Mouse (Mus musculus) neural tube, embryonic 15.5 days (tissue): ENCODE data around the gene Deup1. TPM values are rescaled to one million over a fixed set of nuclear protein-coding genes. Genes with fewer than 3 reads are reported as not detected.

ENCODE experiments used
- ATAC-seq: fragments of 200-750 bp; cut with Nextera tagmentation; 2 replicates; pipeline ENCODE4 v1.8.0; 2017; ENCODE audit warnings: mild to moderate bottlenecking, moderate TSS enrichment, moderate library complexity; ENCODE audit not compliant: low FRiP score
- H3K27ac ChIP-seq: fragments of 300-500 bp; sonication (generic); replicated peaks from 2 replicates; pipeline ENCODE4 v1.5.1; 2015; ENCODE audit warnings: mild to moderate bottlenecking, inconsistent platforms
- H3K27me3 ChIP-seq: fragments of 300-500 bp; sonication (generic); replicated peaks from 2 replicates; pipeline ENCODE4 v1.6.1; 2015; ENCODE audit warnings: inconsistent platforms
- H3K36me3 ChIP-seq: fragments of 300-500 bp; sonication (generic); 2 replicates; pipeline ENCODE4 v1.6.1; 2015; ENCODE audit warnings: inconsistent platforms
- H3K4me1 ChIP-seq: fragments of 300-500 bp; sonication (generic); 2 replicates; pipeline ENCODE4 v1.6.1; 2015; ENCODE audit warnings: inconsistent platforms
- H3K4me2 ChIP-seq: fragments of 300-500 bp; sonication (generic); 2 replicates; pipeline ENCODE4 v1.6.1; 2015; ENCODE audit warnings: inconsistent platforms, mild to moderate bottlenecking, moderate library complexity
- H3K4me3 ChIP-seq: fragments of 300-500 bp; sonication (generic); replicated peaks from 2 replicates; pipeline ENCODE4 v1.5.1; 2015; ENCODE audit warnings: mild to moderate bottlenecking, inconsistent platforms
- H3K9ac ChIP-seq: fragments of 300-500 bp; sonication (generic); replicated peaks from 2 replicates; pipeline ENCODE4 v1.6.1; 2015; ENCODE audit warnings: mild to moderate bottlenecking, inconsistent platforms
- H3K9me3 ChIP-seq: fragments of 300-500 bp; sonication (generic); replicated peaks from 2 replicates; pipeline ENCODE4 v1.6.1; 2016; ENCODE audit warnings: inconsistent platforms
- WGBS: fragments of 180-500 bp; shearing (Covaris S2); methylation state at CpG from one replicate; pipeline ENCODE4 v1.1.7; 2015; ENCODE audit warnings: mixed read lengths; 5-methylcytosine and 5-hydroxymethylcytosine counted together
- polyA plus RNA-seq: library from polyadenylated mRNA; unstranded; fragments of >200 nt; fragmentation: Nextera tagmentation; extraction: Ambion mirVana; gene quantifications from 2 replicates; pipeline ENCODE4 v1.2.1, GENCODE M21; 2015

Deup1 gene
- polyA plus RNA-seq, 1 experiment from 2014 or later = 0.35 TPM

DNA sequence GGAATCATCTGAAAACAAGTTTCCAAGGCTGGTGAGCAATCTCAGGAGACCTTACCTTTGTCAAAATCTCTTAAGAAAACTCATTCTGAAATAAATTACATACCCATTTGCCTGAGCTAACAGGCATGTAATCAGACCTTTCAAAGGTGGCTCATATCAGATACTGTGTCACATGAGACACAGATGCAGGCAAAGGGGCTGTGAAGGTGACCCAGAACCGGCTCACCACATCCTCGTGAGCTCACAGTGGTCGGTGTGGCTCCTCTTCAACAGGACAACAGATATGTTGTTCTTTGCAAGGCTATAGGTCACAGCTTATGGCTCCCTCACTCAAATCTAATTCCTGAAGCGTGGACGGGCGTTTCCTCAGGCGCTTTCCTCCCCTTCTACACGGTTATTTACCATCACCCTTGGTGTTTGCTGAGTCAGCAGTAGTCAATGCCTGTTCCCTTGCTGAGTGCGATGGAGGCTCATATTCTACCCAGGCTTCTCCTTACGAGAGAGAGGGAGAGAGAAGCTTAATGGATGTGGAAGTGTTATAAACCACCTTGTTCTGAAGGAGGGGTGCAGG lies 8.6 kb downstream of the Deup1 start:
- no peak overlapping the region for H3K4me2 ChIP-seq
- no peaks in the 10 kb centered on the region for H3K9me3 ChIP-seq
- no peaks in the 10 kb centered on the region for H3K4me1 ChIP-seq
- 65% methylated on average over 10 of the region's 10 CpGs for WGBS
- no peaks in the 10 kb centered on the region for H3K36me3 ChIP-seq
- H3K27ac ChIP-seq = no peak overlapping the region
- ATAC-seq = peak; percentile 32; the same call in 1 of the 2 replicates
- no peak overlapping the region for H3K9ac ChIP-seq
- H3K27me3 ChIP-seq = no peaks in the 10 kb centered on the region
- no peak overlapping the region for H3K4me3 ChIP-seq

DNA sequence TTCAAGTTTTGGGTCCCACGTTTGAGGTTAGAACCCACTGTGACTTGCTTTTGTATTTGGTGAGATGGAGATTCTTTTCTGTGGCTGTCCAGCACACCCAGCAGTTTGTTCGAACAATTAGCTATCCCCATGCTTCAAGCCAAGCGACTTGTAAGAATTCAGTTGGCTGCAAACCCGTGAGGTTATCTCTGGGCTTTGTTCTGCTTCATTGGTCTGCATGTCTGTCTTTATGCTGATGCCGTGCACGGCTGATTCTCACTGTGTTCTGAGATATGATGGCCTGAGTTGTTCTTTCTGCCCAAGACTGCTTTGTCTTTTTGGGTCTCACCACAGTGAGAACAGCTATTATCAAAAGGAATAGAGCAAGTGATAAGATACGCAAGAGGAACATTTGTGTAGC lies 10.7 kb downstream of the Deup1 start:
- 57% methylated on average over 7 of the region's 7 CpGs for WGBS
- no peak overlapping the region for H3K4me2 ChIP-seq
- no peaks in the 10 kb centered on the region for H3K36me3 ChIP-seq
- H3K4me3 ChIP-seq = no peak overlapping the region
- no peak overlapping the region for H3K27ac ChIP-seq
- H3K9ac ChIP-seq = no peak overlapping the region
- ATAC-seq = no peak
- no peaks in the 10 kb centered on the region for H3K27me3 ChIP-seq
- no peaks in the 10 kb centered on the region for H3K9me3 ChIP-seq
- H3K4me1 ChIP-seq = no peaks in the 10 kb centered on the region

DNA sequence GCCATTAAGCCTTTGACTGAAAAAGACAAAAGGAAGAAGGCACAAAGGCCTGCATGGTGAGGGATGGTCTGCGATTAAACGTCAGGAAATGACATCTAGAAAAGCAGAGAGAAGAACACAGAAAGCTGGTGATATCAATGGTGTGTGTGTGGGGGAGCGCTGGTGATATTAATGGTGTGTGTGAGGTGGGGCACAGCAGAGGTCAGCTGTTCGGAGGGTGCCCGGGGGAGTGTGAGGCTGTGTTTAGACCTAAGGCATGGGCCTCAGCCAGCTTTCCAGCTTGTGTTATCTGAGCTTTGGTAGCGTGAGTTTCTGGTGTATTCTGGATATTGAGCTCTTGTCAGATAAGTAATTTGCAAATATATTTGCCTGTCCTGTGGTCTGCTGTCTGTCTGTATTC lies 11.3 kb downstream of the Deup1 start:
- no peak overlapping the region for H3K4me2 ChIP-seq
- no peaks in the 10 kb centered on the region for H3K36me3 ChIP-seq
- no peak overlapping the region for H3K4me3 ChIP-seq
- H3K9me3 ChIP-seq = no peaks in the 10 kb centered on the region
- no peak for ATAC-seq
- no peaks in the 10 kb centered on the region for H3K4me1 ChIP-seq
- no peaks in the 10 kb centered on the region for H3K27me3 ChIP-seq
- no peak overlapping the region for H3K27ac ChIP-seq
- no peak overlapping the region for H3K9ac ChIP-seq
- 84% methylated on average over 6 of the region's 6 CpGs for WGBS

DNA sequence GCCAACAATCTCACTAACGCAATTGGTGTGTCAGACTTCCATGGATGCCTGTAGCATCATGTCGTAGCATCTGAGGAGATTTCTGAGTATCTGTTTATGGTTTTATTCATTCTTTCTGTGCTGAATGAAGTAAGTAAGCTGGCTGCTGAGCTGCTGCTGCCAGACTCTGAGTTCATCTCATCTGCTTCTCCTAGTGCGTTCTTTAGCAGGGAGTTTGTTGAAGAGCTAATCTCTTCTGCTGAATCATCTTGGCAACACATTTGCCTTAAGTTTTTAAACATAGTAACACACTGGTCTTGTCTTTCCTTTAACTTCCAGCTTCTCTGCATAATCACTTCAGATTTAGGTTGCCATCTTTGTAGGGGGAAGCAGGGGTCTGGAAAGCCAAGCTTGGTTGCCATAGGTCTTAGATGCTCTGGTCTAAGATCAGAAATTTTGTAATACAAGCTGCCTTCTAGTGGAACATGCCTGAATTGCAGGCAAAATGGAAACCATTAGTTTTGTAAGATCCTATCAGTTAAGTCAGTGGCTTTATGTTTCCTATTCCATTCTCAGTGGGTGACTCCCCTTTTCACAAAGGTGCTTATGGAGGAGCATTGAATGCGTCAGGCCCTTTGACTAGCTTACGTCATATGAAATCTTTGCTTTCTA lies 18.3 kb downstream of the Deup1 start:
- no peak for ATAC-seq
- 97% methylated on average over 5 of the region's 5 CpGs for WGBS
- no peaks in the 10 kb centered on the region for H3K36me3 ChIP-seq
- H3K9ac ChIP-seq = no peak overlapping the region
- H3K27ac ChIP-seq = no peak overlapping the region
- no peak overlapping the region for H3K4me2 ChIP-seq
- no peak overlapping the region for H3K4me3 ChIP-seq
- no peaks in the 10 kb centered on the region for H3K4me1 ChIP-seq
- H3K27me3 ChIP-seq = no peaks in the 10 kb centered on the region
- H3K9me3 ChIP-seq = no peaks in the 10 kb centered on the region

DNA sequence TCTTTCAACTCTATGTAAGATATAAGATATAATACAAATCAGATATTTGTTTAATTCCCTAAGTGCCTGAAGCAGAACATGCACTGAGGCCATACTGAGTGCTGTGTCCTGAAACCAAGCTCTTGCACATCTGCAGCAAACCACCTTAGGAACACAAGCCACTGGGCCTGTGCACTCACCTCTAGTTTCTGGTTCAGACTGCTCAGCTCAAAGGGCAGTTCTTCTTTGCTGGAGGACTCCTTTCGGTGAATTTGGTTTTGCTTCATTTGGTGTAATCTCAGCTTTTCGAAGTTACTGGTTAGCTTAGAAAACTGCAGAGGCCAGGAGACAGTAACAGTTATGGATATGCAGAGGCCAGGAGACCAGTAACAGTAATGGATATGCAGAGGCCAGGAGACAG lies 20.1 kb downstream of the Deup1 start:
- Histone ChIP-seq H3K36me3 (no peaks in the 10 kb centered on the region), H3K4me3 (no peak overlapping the region), H3K9me3 (no peaks in the 10 kb centered on the region), H3K4me1 (no peaks in the 10 kb centered on the region), H3K27ac (no peak overlapping the region), H3K4me2 (no peak overlapping the region), H3K27me3 (no peaks in the 10 kb centered on the region), H3K9ac (no peak overlapping the region)
- 94% methylated on average over 2 of the region's 2 CpGs for WGBS
- ATAC-seq = no peak

DNA sequence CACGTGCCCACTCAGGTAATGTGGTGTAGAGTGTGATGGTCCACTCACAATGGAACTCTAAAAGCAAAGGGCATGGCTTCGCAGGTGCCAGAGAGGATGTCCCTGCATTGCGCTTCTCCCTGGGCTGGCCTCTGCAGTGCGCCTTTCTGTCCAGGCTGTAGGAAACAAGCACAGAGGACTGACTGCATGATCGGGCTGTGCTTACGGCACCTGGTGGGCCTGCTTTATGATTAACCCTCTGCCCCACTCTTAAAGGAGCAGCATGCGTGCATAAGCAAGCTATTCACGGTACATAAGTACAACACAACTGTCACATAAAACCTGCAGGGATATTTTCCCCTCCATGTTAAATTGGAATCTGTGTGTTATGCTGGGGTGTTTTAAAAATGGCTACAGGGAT lies 24.6 kb downstream of the Deup1 start:
- no peak overlapping the region for H3K27ac ChIP-seq
- H3K9ac ChIP-seq = no peak overlapping the region
- H3K4me3 ChIP-seq = no peak overlapping the region
- H3K36me3 ChIP-seq = no peaks in the 10 kb centered on the region
- no peak overlapping the region for H3K4me2 ChIP-seq
- H3K27me3 ChIP-seq = 0 out of 2 replicates have a peak, but pooled peaks cover 2% of the 10 kb centered on the region
- no peak for ATAC-seq
- H3K9me3 ChIP-seq = no peaks in the 10 kb centered on the region
- WGBS = 73% methylated on average over 8 of the region's 8 CpGs
- H3K4me1 ChIP-seq = no peaks in the 10 kb centered on the region; the same call in 1 of the 2 replicates

DNA sequence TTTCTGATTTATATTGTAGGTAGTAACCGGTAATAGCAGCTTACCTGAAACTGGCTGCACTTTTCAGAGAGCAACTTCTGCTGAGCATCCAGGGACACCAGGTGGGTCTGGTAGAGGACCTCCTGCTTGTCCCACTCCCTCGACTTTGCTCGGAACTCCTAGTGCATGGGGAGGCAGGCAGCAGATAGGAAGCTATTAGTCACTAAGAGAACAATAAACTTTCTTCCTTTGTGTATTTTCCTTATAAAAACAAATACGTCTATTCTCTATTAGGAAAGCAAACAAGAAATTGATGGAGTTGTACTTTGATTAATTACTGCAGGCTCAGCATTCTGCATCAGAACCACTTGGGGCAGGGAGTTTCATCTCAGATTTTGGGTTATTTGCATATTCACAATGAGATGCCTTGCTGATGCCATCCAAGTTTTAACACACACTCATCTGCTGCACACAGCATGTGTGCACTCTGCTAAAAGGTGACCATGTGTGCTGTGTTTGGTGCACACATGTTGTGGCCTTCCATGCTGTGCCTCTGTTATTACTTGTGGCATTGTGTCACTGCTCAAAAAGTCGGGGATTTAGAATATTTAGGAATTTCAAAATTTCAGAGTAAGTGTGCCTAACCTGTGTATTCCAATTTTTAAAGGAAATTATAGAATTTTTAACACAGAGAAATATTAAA lies 26.7 kb downstream of the Deup1 start:
- 72% methylated on average over 5 of the region's 5 CpGs for WGBS
- Histone ChIP-seq H3K9me3 (no peaks in the 10 kb centered on the region), H3K27me3 (0 out of 2 replicates have a peak, but pooled peaks cover 2% of the 10 kb centered on the region)

DNA sequence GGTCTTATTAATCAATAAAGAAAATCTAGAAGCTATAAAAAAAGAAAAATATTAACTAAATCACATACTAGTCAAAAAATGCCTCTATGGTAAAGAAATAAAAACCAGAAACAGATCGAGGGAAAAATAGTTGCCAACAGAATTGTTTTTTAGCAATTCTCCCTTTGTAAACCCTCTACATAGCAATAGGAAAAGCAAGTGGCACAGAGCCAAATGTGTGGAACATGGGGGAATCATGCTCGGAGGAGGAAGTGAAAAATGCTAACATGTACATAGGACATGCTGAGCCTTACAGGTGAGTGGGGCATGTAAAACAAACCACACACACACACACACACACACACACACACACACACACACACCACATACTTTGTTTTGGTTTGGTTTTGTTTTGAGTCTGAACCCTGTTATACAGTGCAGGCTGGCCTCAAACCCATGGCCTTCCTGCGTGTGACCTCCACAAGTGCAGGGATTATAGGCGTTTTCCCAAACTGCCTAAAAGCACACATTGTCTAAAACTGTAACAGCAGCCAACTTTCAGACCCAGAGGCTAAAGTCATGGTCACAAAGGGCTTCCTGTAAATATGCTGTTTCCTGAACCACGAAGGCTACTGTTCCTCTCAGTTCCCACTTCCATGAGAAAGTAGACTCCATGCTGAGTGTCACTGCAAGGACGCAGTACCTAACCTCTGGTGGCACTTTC lies 27.4 kb downstream of the Deup1 start:
- H3K4me1 ChIP-seq = no peaks in the 10 kb centered on the region; the same call in 1 of the 2 replicates
- H3K9ac ChIP-seq = no peak overlapping the region
- 64% methylated on average over 6 of the region's 6 CpGs for WGBS
- H3K27me3 ChIP-seq = 0 out of 2 replicates have a peak, but pooled peaks cover 2% of the 10 kb centered on the region
- ATAC-seq = no peak
- no peak overlapping the region for H3K4me2 ChIP-seq
- H3K9me3 ChIP-seq = no peaks in the 10 kb centered on the region
- no peak overlapping the region for H3K4me3 ChIP-seq
- no peaks in the 10 kb centered on the region for H3K36me3 ChIP-seq
- H3K27ac ChIP-seq = no peak overlapping the region

More for the DNA sequence above, 26.7 kb downstream of the Deup1 start:
- Histone ChIP-seq H3K27ac (no peak overlapping the region), H3K36me3 (no peaks in the 10 kb centered on the region), H3K4me2 (no peak overlapping the region), H3K4me3 (no peak overlapping the region), H3K9ac (no peak overlapping the region), H3K4me1 (no peaks in the 10 kb centered on the region; the same call in 1 of the 2 replicates)
- ATAC-seq = no peak

DNA sequence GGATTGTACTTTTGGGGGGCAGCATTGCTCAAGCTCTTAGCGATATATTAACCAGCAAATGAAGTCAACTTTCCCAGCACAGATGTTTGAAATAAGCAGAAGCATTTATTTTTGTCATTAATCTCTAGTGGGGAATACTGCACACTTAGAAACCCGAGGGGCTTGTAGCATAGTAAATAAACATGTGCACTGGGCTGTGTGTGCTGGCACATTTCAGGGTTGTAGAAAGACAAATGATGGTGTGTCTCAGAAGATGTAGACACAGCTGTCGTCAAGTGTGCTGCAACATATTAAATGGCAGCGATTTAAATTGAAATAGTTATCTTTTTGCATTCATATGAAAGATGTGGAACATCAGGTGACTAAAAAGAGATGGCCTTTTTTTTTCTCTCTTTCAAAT lies 31.1 kb downstream of the Deup1 start:
- 0 out of 2 replicates have a peak, but pooled peaks cover 2% of the 10 kb centered on the region for H3K27me3 ChIP-seq
- no peaks in the 10 kb centered on the region; the same call in 1 of the 2 replicates for H3K4me1 ChIP-seq
- no peak overlapping the region for H3K4me2 ChIP-seq
- no peaks in the 10 kb centered on the region for H3K9me3 ChIP-seq
- no peak overlapping the region for H3K4me3 ChIP-seq
- no peak overlapping the region for H3K27ac ChIP-seq
- no peaks in the 10 kb centered on the region for H3K36me3 ChIP-seq
- no peak for ATAC-seq
- no peak overlapping the region for H3K9ac ChIP-seq
- 38% methylated on average over 4 of the region's 4 CpGs for WGBS

DNA sequence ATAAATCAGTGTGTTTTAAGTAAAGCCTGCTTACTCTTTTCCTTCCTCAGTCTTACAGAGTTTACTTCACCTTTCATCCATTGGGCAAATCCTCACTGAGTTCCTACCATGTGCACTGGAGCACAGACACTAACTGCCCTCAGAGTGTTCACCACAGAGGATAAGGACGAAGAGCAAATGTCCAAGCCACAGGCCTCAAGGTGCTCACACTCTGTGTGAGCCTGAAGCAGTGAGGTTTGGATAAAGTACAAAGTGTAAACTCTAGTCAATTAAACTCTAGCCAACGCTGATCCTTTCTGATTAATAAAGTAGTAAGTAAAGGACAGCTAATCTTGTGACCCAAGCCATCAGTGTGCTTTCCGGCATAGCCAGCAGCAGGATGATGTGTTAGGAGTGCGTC lies 33.6 kb downstream of the Deup1 start:
- H3K36me3 ChIP-seq = no peaks in the 10 kb centered on the region
- ATAC-seq = no peak
- no peaks in the 10 kb centered on the region for H3K4me1 ChIP-seq
- H3K4me3 ChIP-seq = no peak overlapping the region
- 0 out of 2 replicates have a peak, but pooled peaks cover 2% of the 10 kb centered on the region for H3K27me3 ChIP-seq
- H3K4me2 ChIP-seq = no peak overlapping the region
- no peak overlapping the region for H3K9ac ChIP-seq
- H3K9me3 ChIP-seq = no peaks in the 10 kb centered on the region
- no peak overlapping the region for H3K27ac ChIP-seq
- WGBS = 89% methylated on average over 4 of the region's 4 CpGs

DNA sequence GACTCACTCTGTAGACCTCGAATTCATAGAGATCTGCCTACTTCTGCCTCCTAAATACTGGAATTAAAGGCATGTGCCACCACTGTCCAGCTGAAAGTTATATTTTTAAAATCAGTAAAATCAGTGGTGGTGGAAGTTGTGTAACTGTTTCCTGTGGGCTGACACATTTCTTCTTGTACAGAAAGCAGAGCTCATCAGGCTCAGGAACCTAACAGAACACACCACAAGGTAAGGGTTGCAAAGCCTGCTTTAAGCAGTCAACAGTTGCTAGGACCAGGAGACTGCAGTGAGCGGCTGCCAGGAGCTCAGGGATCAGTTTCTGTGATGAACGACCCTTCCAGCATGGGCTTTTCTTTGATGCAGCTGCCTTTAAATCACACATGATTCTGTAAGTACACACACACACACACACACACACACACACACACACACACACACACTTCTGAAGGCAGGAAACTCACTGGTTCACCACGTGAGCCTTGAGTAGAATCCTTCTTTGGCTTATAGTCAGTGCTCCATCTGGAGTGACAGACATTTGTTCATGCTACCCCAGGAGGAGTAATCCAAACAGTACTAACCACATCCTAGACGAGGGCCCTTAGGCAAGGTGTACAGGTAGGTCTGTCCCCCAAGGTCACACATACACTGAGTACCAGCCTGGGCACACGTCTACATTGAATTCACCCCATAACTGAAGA lies 40.4 kb downstream of the Deup1 start:
- no peak overlapping the region for H3K9ac ChIP-seq
- H3K27me3 ChIP-seq = no peaks in the 10 kb centered on the region
- H3K4me2 ChIP-seq = no peak overlapping the region
- WGBS = 67% methylated on average over 6 of the region's 6 CpGs
- H3K4me1 ChIP-seq = no peaks in the 10 kb centered on the region
- no peaks in the 10 kb centered on the region for H3K36me3 ChIP-seq
- H3K4me3 ChIP-seq = no peak overlapping the region
- ATAC-seq = no peak
- no peak overlapping the region for H3K27ac ChIP-seq
- no peaks in the 10 kb centered on the region for H3K9me3 ChIP-seq
